ENCODE assay signal across 11 mouse cellular contexts in genomic region chr15:27797480-27798155, GRCm38 (mm10).
A peak's percentile ranks its signal among the peaks of the same experiment; 100 is the strongest.
DNase-seq lines count a peak whose midpoint lies in the region; ATAC-seq and TF ChIP-seq lines count a peak whose summit lies in the region.
"Had no signal": no experiment of that assay in that cellular context is flagged by ENCODE, and none has a peak within 500 bp of the region (broad histone marks: within the 10 kb centered on the region; RNA-seq: fewer than 3 reads in every experiment).

No protein-coding gene starts in this region.

- H3K27ac ChIP-seq in lung, embryonic 14.5 days (ENCODE audit: low read depth), result peak overlapping the region; percentile 72; the same call in 1 of the 2 replicates
- H3K27ac ChIP-seq in lung, postnatal 0 days (ENCODE audit: low read length), result no peak overlapping the region
- H3K27ac ChIP-seq in forebrain, embryonic 11.5 days (ENCODE audit: low read depth, low read length), result peak overlapping the region; percentile 42
- peak overlapping the region; percentile 76 for H3K27ac ChIP-seq in hindbrain, embryonic 16.5 days (ENCODE audit: low read depth, low read length)
- peak overlapping the region; percentile 81 for H3K27ac ChIP-seq in neural tube, embryonic 15.5 days (replicated peaks)

- H3K9me3 ChIP-seq in lung, embryonic 14.5 days (ENCODE audit: low read depth, low read length), result no peaks in the 10 kb centered on the region
- no peaks in the 10 kb centered on the region for H3K9me3 ChIP-seq in lung, postnatal 0 days (ENCODE audit: low read length)
- H3K9me3 ChIP-seq in forebrain, embryonic 11.5 days (ENCODE audit: control insufficient read depth, low read length), result no peaks in the 10 kb centered on the region
- no peaks in the 10 kb centered on the region for H3K9me3 ChIP-seq in hindbrain, embryonic 16.5 days (ENCODE audit: control insufficient read depth, low read length)
- H3K9me3 ChIP-seq in neural tube, embryonic 15.5 days (replicated peaks), result no peaks in the 10 kb centered on the region

- H3K4me2 ChIP-seq in lung, embryonic 14.5 days, result no peak overlapping the region
- no peak overlapping the region for H3K4me2 ChIP-seq in lung, postnatal 0 days (replicated peaks; ENCODE audit: low read depth, low read length)
- no peak overlapping the region for H3K4me2 ChIP-seq in forebrain, embryonic 11.5 days (ENCODE audit: low read depth, low read length, severe bottlenecking)
- no peak overlapping the region for H3K4me2 ChIP-seq in hindbrain, embryonic 16.5 days (ENCODE audit: low read length)
- no peak overlapping the region for H3K4me2 ChIP-seq in neural tube, embryonic 15.5 days

- ATAC-seq in lung, embryonic 14.5 days (ENCODE audit: insufficient read depth), result no peak
- no peak for ATAC-seq in lung, postnatal 0 days
- no peak; the same call in 1 of the 2 replicates for ATAC-seq in forebrain, embryonic 11.5 days (replicated peaks; ENCODE audit: low FRiP score)
- ATAC-seq in hindbrain, embryonic 16.5 days, result peak; percentile 38
- 0 out of 2 replicates have a peak, but pooled peaks have one; percentile 34 for ATAC-seq in neural tube, embryonic 15.5 days (ENCODE audit: low FRiP score)

- TF ChIP-seq CTCF in lung, embryonic 14.5 days (IDR thresholded peaks at IDR 0.05; ENCODE audit: low read depth), result no peak
- no peak for TF ChIP-seq CTCF in lung, postnatal 0 days (IDR thresholded peaks at IDR 0.05)

- H3K36me3 ChIP-seq in lung, embryonic 14.5 days (ENCODE audit: insufficient read depth), result peaks cover 38% of the 10 kb centered on the region
- H3K36me3 ChIP-seq in lung, postnatal 0 days (ENCODE audit: insufficient read depth, low read length), result no peaks in the 10 kb centered on the region; the same call in 1 of the 2 replicates
- H3K36me3 ChIP-seq in forebrain, embryonic 11.5 days (ENCODE audit: control insufficient read depth, insufficient read depth, low read length), result no peaks in the 10 kb centered on the region; the same call in 1 of the 2 replicates
- H3K36me3 ChIP-seq in hindbrain, embryonic 16.5 days (ENCODE audit: control insufficient read depth, insufficient read depth, low read length), result no peaks in the 10 kb centered on the region
- H3K36me3 ChIP-seq in neural tube, embryonic 15.5 days, result peaks cover 12% of the 10 kb centered on the region
- H3K36me3 ChIP-seq: G1E had no signal

- peaks cover 15% of the 10 kb centered on the region for H3K4me1 ChIP-seq in lung, embryonic 14.5 days (ENCODE audit: insufficient read depth)
- H3K4me1 ChIP-seq in lung, postnatal 0 days (ENCODE audit: insufficient read depth, low read depth, low read length), result peaks cover 15% of the 10 kb centered on the region; the same call in 1 of the 2 replicates
- H3K4me1 ChIP-seq in forebrain, embryonic 11.5 days (replicated peaks; ENCODE audit: control insufficient read depth, insufficient read depth, low read length), result peaks cover 9% of the 10 kb centered on the region; the same call in 1 of the 2 replicates
- peaks cover 32% of the 10 kb centered on the region for H3K4me1 ChIP-seq in hindbrain, embryonic 16.5 days (ENCODE audit: control insufficient read depth, insufficient read depth, low read depth, low read length)
- H3K4me1 ChIP-seq in neural tube, embryonic 15.5 days, result peaks cover 74% of the 10 kb centered on the region

- WGBS in lung, embryonic 14.5 days, result 74% methylated on average over 20 of the region's 20 CpGs
- 78% methylated on average over 20 of the region's 20 CpGs for WGBS in lung, postnatal 0 days
- WGBS in forebrain, embryonic 11.5 days, result 55% methylated on average over 20 of the region's 20 CpGs
- 42% methylated on average over 20 of the region's 20 CpGs for WGBS in hindbrain, embryonic 16.5 days
- WGBS in neural tube, embryonic 15.5 days, result 41% methylated on average over 20 of the region's 20 CpGs

- H3K4me3 ChIP-seq in lung, embryonic 14.5 days (ENCODE audit: low read depth, low read length), result no peak overlapping the region
- no peak overlapping the region for H3K4me3 ChIP-seq in lung, postnatal 0 days (ENCODE audit: low read depth, low read length)
- H3K4me3 ChIP-seq in forebrain, embryonic 11.5 days (ENCODE audit: low read depth, low read length), result no peak overlapping the region
- H3K4me3 ChIP-seq in hindbrain, embryonic 16.5 days (ENCODE audit: low read length), result no peak overlapping the region
- no peak overlapping the region for H3K4me3 ChIP-seq in neural tube, embryonic 15.5 days (replicated peaks)

- DNase-seq in lung, embryonic 14.5 days, result no peak
- DNase-seq in lung, postnatal 0 days (ENCODE audit: low spot score), result no peak
- no peak for DNase-seq in forebrain, embryonic 11.5 days (ENCODE audit: low spot score)
- no peak for DNase-seq in adrenal gland, postnatal 25 days
- no peak for DNase-seq in kidney, postnatal 25 days
- DNase-seq: layer of hippocampus, postnatal 36 days; retina, postnatal 1 day; thymus, postnatal 36 days had no signal

- TF ChIP-seq EP300 in lung, postnatal 0 days (IDR thresholded peaks at IDR 0.05), result no peak

- no peaks in the 10 kb centered on the region for H3K27me3 ChIP-seq in lung, embryonic 14.5 days (ENCODE audit: insufficient read depth, low read length)
- H3K27me3 ChIP-seq in lung, postnatal 0 days (replicated peaks; ENCODE audit: insufficient read depth, low read length), result no peaks in the 10 kb centered on the region
- H3K27me3 ChIP-seq in forebrain, embryonic 11.5 days (ENCODE audit: control insufficient read depth, insufficient read depth, low read length), result no peaks in the 10 kb centered on the region
- H3K27me3 ChIP-seq in hindbrain, embryonic 16.5 days (replicated peaks; ENCODE audit: control insufficient read depth, insufficient read depth, low read length), result no peaks in the 10 kb centered on the region
- H3K27me3 ChIP-seq in neural tube, embryonic 15.5 days (replicated peaks), result no peaks in the 10 kb centered on the region

- H3K9ac ChIP-seq in lung, embryonic 14.5 days, result no peak overlapping the region
- H3K9ac ChIP-seq in lung, postnatal 0 days (replicated peaks; ENCODE audit: low read depth), result no peak overlapping the region
- no peak overlapping the region for H3K9ac ChIP-seq in forebrain, embryonic 11.5 days (ENCODE audit: low read length)
- no peak overlapping the region for H3K9ac ChIP-seq in hindbrain, embryonic 16.5 days (ENCODE audit: low read depth, low read length)
- H3K9ac ChIP-seq in neural tube, embryonic 15.5 days (replicated peaks), result no peak overlapping the region

Comparison
In these comparisons a context has a peak if more than half of its experiments do, and no peak if none do; other contexts are left out.
1. ATAC-seq: peak in hindbrain, embryonic 16.5 days (single experiment) and neural tube, embryonic 15.5 days (single experiment); none in lung, embryonic 14.5 days (single experiment), lung, postnatal 0 days (single experiment) and forebrain, embryonic 11.5 days (single experiment).